ENCODE assay signal across 8 mouse cellular contexts in the genomic region with DNA sequence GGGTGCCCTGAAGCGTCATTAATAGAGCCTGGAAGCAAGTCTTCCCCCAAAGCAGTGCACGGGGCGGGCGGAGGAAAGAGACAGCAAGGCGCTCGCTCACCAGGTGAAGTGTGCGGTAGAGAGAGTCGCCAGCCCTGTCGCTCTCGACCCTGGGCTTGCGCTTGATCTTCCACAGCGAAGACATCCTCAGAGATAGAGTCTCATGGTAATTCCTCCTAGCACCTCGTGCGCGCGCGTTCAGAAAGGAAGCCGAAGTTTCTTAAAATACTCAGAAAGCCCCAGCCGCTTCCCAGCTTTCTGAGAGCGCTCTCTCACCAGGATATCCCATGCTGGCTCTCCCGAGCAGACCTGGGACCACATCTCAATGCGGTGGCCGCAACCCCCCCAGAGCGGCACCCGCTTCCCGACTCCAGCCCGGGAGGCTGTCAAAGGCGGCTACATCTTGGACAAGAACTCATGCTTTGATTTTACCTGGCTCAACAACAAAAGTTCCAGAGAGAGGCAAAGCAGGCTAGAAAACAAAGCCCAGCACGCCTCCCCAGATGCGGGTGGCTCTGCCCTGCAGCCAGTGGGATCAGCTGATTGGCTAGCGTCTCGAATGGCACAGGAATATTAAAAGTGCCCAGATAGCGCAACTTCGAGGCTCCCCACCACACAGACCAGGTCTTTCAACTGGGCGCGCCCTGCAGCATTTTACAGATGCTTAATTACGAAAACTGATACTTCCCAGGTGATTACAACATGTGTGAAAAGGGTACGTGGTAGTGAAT.
DNase-seq lines count a peak whose midpoint lies in the region; ATAC-seq and TF ChIP-seq lines count a peak whose summit lies in the region.

No protein-coding gene starts in this region.

- H3K9me3 ChIP-seq in kidney, embryonic 15.5 days (replicated peaks): no peaks in the 10 kb centered on the region

- H3K9ac ChIP-seq in kidney, embryonic 15.5 days: peak overlapping the region; percentile 18; the same call in 1 of the 2 replicates

- no peak overlapping the region for H3K27ac ChIP-seq in testis, adult 2 months (ENCODE audit: control insufficient read depth, insufficient read depth, low read depth, low read length)
- H3K27ac ChIP-seq in kidney, embryonic 15.5 days: no peak overlapping the region

- peak; percentile 21 for DNase-seq in adrenal gland, postnatal 10 days
- DNase-seq in adrenal gland, adult 8-10 months: no peak
- DNase-seq in testis, postnatal 10 days (ENCODE audit: low spot score): no peak
- peak; percentile 64 for DNase-seq in neural tube, embryonic 10.5 days (ENCODE audit: extremely low spot score, low spot score)
- no peak for DNase-seq in urinary bladder, postnatal 14 days (ENCODE audit: low spot score)
- DNase-seq in cerebellum, adult 18-20 months: no peak

- no peaks in the 10 kb centered on the region for H3K36me3 ChIP-seq in testis, adult 2 months (ENCODE audit: control insufficient read depth, insufficient read depth, low read length)
- H3K36me3 ChIP-seq in kidney, embryonic 15.5 days: no peaks in the 10 kb centered on the region

- no peak for TF ChIP-seq CTCF in testis, adult 2 months (IDR thresholded peaks at IDR 0.05; ENCODE audit: control insufficient read depth, insufficient read depth, insufficient replicate concordance, low read depth, low read length)

- H3K4me1 ChIP-seq in testis, adult 2 months (ENCODE audit: control insufficient read depth, insufficient read depth, low read length): peaks cover 2% of the 10 kb centered on the region; the same call in 1 of the 2 replicates
- peaks cover 21% of the 10 kb centered on the region for H3K4me1 ChIP-seq in kidney, embryonic 15.5 days

- H3K27me3 ChIP-seq in testis, adult 2 months (ENCODE audit: control insufficient read depth, insufficient read depth, low read length): no peaks in the 10 kb centered on the region
- H3K27me3 ChIP-seq in kidney, embryonic 15.5 days: peaks cover 9% of the 10 kb centered on the region

- 2% methylated on average over 38 of the region's 38 CpGs for WGBS in kidney, embryonic 15.5 days

- H3K4me3 ChIP-seq in testis, adult 2 months (ENCODE audit: control insufficient read depth, low read depth, low read length): peak overlapping the region; percentile 7; the same call in 1 of the 2 replicates
- peak overlapping the region; percentile 42 for H3K4me3 ChIP-seq in kidney, embryonic 15.5 days (replicated peaks)

- H3K4me2 ChIP-seq in kidney, embryonic 15.5 days: peak overlapping the region; percentile 83

- TF ChIP-seq POLR2A in testis, adult 2 months (IDR thresholded peaks at IDR 0.05; ENCODE audit: control insufficient read depth, low read depth, low read length): no peak

- ATAC-seq in kidney, embryonic 15.5 days (replicated peaks; ENCODE audit: low FRiP score): peak; percentile 75

Comparison
In these comparisons a context has a peak if more than half of its experiments do, and no peak if none do; other contexts are left out.
1. DNase-seq: peak in adrenal gland, postnatal 10 days (single experiment) and neural tube, embryonic 10.5 days (single experiment); none in adrenal gland, adult 8-10 months (single experiment), testis, postnatal 10 days (single experiment), urinary bladder, postnatal 14 days (single experiment) and cerebellum, adult 18-20 months (0 of 2).